Mouse (Mus musculus) heart, adult 9 months (tissue): Measurements from ENCODE around the gene Gdpd5.

Experiments
- DNase-seq, 2 experiments: peaks; one replicate each; pipeline ENCODE4 v3.0.0; 2022; ENCODE audit warnings: low spot score in 2 of 2

Gene Gdpd5

GRCm38 (mm10) chr7:99381214-99382087 is at the start of gene Gdpd5:
Gene Gdpd5, plus strand, starts transcription at chr7:99381414.
- peak; percentile 97 to 99 for DNase-seq

DNA sequence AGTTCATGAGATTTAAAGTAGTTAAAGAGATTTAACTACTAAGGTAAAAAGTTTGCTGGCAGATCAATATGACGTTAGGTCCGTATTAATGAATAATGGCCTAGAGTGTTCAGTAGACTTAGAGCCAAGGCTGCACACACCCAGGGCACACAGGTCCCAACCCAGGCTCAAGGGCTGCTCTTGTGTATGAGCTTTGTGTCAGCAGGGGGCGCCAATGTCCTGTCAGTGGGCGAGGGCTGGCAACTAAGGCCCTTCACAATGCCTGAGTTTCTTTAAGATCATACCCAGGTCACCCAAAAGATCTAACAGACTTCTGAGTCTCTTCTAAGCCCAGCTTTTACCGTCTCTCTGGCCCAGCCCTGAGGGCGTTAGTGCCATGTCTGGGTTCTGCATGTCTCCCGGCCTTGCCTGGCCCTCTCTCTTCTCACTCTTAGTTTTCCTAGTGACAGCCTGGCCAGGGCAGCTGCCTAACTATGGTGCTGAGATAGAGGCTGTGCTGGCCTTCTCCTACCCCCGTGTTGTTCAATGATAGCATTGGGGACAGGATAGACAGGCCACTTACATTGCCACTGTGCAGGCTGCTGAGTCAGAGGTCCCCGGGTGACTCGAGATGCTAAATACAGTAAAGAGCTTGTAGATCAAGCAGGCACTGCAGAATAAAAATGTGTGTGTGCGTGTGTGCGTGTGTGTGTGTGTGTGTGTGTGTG is 48.3 kb upstream of the Gdpd5 start:
- peak; percentile 61 to 83 for DNase-seq

- no peak for DNase-seq
These were observed 40.5 kb upstream of the Gdpd5 start for GRCm38 (mm10) chr7:99340736-99341135.

DNA sequence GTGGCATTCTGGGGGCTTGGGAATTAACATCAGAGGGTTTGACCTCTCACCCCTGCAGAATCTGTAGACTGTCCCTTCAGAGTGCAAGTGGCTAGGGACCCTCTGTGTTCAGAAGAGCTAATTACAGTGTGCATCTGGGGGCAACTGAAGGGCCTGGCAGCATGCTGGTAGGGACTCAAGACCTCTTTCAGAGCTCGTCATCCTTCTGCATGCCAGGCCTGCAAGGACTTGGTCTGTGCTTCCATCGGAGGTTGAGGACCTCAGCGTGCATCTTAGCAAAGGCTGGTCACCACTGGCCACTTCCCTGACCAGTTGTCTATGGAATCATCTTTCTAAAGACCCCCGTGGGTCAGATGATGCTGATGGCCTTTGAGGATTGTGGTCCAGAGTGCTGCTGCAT is 37.6 kb upstream of the Gdpd5 start:
- DNase-seq, result no peak

GRCm38 (mm10) chr7:99347268-99347667 is 33.9 kb upstream of the Gdpd5 start:
- DNase-seq, result no peak

- DNase-seq, result no peak
These were observed 32.3 kb upstream of the Gdpd5 start for GRCm38 (mm10) chr7:99348883-99349282.

- peak in 1 of 2 experiments; percentile 20 for DNase-seq
These were observed 31.2 kb upstream of the Gdpd5 start for GRCm38 (mm10) chr7:99349782-99350720.

GRCm38 (mm10) chr7:99351104-99351801 is 30.0 kb upstream of the Gdpd5 start:
- DNase-seq, result peak; percentile 57 to 65

DNA sequence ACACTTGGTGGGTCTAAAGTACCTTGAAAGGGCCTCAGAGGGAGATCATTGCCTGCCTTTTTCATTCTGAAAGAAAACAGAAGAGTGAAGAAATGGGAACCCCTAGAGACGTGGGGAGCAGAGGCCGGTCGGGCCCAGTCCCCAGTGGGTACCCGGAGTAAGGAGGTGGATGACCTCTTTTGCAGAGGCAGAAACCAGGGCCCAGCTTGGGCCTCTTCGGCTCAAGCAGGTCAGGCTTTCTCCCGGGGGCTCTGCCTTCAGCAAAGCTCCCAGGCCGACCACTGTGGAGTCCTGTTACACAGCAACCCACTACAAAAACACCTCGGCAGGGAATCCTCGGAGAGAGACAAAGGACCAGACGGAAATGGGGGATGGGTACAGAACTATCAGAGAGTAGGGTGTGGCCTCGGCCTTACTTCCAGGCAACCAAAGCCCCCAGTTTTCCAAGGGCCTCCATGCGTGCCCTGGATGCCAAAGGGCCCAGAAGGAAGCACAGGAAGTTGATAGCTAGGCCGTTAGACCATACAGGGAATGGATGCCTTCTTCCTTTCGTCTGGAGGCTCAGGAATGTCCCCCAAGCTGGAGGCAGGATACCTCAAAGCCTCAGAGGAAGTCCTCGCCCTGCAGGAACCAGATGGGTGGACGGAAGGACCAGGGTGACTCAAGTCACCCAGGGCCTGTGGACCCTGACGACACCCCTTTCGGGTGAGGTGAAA is 29.3 kb upstream of the Gdpd5 start:
- peak; percentile 57 to 70 for DNase-seq

DNA sequence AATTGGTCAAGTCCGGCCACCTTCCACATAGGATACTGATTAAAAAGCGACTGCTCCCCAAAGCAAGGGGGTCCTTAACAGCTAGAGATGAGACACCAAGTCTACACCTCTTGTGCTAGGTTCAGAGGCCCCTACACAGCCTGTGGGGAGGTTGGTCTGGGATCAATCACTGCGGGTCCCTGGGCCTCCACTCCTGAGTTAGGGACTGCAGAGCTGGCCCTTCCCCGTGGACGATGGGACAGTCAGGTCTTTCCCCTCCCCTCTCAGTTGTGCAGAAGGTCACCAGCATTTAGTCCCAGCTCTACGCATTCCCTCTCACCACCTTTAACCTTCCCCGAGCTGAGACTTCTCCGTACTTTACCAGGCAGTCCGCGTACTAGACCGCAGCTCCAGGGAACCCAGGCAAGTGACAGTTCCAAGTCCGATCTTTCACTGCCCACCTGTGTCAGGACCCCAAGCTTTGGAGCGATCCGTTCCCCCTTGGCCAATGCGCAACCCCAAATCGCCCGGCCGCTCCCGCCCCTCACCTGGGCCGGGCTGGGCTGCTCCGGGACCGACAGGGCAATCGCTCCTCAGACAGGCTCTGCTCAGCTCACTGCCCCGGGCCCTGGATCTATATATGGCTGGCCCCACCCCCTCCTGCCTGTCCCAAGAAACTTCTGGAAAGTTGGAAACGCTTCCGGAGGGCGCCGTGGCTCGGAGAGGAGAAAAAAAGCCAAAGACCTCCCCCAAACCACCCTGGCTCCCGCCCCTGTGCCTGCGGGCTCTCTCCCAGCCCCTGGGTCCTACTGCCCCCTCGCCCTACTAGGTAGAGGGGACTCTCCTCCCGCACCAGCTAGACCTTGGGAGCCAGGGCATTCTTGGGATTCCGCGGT is 28.5 kb upstream of the Gdpd5 start, which contains the start of gene Serpinh1:
Serpinh1 (minus strand) TSS at position 714 of the 875 bp plus-strand sequence.
- peak; percentile 95 to 96 for DNase-seq

GRCm38 (mm10) chr7:99355731-99356131 is 25.5 kb upstream of the Gdpd5 start:
- peak; percentile 83 to 87 for DNase-seq

GRCm38 (mm10) chr7:99356244-99356930 is 24.8 kb upstream of the Gdpd5 start:
- DNase-seq, result peak; percentile 80

DNA sequence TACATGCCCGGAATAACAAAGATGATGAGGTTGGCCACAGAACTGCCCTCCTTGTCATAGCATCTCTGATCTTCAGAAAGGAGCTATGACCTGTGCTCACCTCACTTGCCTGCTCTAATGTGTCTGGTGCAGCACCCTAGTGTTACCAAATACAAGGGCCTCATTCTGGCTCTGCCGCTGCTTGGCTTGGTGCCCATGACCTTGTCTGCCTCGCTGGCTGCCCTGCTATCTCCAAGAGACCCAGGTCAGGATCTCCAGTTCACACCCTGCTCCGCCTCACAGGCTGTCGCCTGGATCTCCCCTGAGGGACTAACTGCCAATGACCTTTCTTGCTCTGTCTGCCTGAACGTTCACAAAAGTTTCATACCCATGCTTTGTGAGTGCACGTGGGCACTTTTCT is 24.0 kb upstream of the Gdpd5 start:
- peak; percentile 67 to 78 for DNase-seq

DNA sequence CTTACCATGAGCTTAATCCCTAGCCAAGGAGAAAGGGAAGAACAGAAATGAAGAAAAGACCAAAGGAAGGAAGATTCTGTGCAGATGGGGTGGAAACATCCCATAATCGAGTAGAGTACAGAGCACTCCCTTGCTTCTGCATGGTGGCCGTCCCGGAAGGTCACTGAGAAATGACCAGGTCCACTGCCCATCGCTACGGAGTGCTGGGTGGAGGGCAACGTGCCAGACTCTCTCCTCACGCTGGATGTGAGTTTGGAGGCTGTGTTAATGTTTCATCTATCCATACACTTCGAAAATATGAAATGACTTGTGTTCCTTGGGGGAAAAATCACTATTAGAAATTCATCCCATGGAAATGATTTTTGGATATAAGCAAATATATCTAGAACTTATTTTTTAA is 22.8 kb upstream of the Gdpd5 start:
- no peak for DNase-seq

DNA sequence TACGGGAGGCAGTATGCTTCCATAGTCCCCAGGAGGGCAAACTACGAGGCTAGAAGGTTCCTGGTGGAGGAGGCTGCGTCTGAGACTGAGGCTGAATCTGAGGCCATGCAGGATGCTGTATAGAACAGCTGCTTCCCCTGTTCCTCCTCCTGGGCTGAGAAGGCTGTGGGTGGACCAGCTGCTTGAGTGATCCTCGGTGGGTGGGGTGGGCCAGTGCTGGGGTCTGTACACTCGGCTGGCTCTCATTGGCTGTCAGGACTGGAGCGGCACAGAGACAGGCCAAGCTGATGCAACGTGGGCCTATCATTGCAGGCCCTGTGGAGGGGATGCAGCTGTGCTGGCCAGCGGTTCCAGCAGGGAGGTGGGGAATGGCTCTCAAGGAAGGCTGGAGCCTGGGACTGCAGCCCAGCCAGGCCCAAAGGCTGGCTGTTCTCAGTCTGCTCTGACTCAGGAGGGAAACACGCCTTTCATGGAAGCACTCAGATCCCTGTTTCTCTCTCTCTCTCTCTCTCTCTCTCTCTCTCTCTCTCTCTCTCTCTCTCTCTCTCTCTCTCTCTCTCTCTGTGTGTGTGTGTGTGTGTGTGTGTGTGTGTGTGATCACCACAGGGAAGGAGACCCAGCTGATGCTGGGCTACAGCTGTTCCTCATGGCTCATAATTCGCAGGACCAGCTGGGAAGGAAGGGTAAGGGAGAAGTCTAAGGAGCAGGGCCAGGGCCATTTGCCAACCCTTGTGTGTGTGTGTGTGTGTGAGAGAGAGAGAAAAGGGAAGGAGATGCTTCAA is 21.0 kb upstream of the Gdpd5 start:
- peak; percentile 91 to 94 for DNase-seq

DNA sequence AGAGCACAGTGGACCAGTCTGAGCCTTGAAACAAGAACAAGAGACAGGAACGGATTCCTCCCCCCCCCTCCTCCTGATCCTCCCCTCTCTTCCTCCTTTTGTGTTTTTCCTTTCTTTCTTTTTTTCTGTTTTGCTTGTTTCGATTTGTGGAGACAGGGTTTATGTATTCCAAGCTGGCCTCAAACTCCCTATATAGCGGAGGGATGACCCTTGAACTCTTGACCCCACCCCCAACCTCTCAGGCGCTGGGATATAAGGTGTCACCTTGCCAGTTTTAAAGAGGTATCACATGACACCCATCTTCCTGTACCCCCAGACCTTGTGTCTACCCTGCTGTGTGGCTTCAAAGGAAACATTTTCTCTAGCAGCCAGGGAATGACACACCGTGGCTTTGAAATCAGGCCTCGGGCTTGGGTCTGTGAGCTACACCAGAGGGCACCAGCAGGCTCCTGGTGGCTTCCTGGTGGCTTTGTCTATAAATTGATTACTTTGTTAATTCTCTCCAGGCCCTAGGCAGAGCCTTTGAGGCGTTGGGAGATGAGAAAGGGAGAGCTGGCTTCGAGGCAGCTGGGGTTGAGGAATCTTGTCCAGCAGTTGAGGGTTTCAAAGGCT is 20.3 kb upstream of the Gdpd5 start:
- DNase-seq, result peak; percentile 14 to 16

DNA sequence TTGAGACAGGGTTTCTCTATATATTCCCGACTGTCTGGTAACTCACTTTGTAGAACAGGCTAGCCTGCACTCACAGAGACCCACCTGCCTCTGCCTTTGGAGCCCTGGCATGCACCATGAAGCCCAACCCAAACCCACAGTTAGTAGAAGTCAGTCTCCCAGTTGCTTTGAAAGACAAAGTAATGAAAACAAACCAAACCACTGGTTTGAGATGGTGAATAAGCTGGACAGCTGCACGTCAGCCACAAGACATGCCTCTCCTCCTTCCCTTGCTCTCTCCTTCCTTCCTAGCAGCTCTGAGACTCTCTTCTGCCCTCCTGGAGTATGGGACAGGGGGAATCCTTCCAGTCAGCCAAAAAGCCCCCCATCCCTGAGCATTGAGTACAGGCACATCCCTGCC is 19.1 kb upstream of the Gdpd5 start:
- DNase-seq, result no peak

DNA sequence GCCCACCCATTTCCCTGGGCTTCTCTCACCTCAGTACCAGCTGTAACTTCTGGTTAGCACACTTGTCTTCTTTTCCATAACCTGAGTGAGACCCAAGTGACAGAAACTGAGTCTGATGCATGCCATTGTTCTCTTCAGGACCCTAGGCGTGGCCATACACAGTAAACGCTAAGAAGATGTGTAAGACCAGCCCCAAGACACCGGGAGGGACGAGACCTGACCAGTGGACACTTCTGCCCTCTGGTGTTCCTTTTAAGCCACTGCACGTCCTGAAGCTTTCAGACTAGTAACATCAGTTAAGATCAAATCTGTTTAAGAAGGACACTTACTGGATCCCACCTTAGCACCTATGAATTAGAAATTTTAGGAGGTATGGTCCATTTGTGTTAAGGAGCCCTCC is 16.1 kb upstream of the Gdpd5 start:
- DNase-seq, result peak; percentile 60 to 77
